Mouse (Mus musculus) neural tube, embryonic 13.5 days (tissue): ENCODE results near the gene Caprin1. TPM values are rescaled to one million over a fixed set of nuclear protein-coding genes. Genes with fewer than 3 reads are reported as not detected.

ENCODE experiments used
- ATAC-seq: fragments of 200-750 bp; cut with Nextera tagmentation; 2 replicates; pipeline ENCODE4 v1.8.0; 2017; ENCODE audit warnings: low read depth, mild to moderate bottlenecking, moderate TSS enrichment, moderate library complexity
- H3K27ac ChIP-seq: fragments of 300-500 bp; sonication (generic); replicated peaks from 2 replicates; pipeline ENCODE4 v1.5.1; 2015; ENCODE audit warnings: moderate library complexity, mild to moderate bottlenecking, inconsistent platforms
- H3K27me3 ChIP-seq: fragments of 300-500 bp; sonication (generic); 2 replicates; pipeline ENCODE4 v1.6.1; 2015; ENCODE audit warnings: mild to moderate bottlenecking, inconsistent platforms
- H3K36me3 ChIP-seq: fragments of 300-500 bp; sonication (generic); 2 replicates; pipeline ENCODE4 v1.6.1; 2015; ENCODE audit warnings: mild to moderate bottlenecking, inconsistent platforms
- H3K4me1 ChIP-seq: fragments of 300-500 bp; sonication (generic); replicated peaks from 2 replicates; pipeline ENCODE4 v1.6.1; 2015; ENCODE audit warnings: inconsistent platforms
- H3K4me2 ChIP-seq: fragments of 300-500 bp; sonication (generic); 2 replicates; pipeline ENCODE4 v1.6.1; 2015; ENCODE audit warnings: inconsistent platforms, mild to moderate bottlenecking, moderate library complexity
- H3K4me3 ChIP-seq: fragments of 300-500 bp; sonication (generic); 2 replicates; pipeline ENCODE4 v1.5.1; 2015; ENCODE audit warnings: mild to moderate bottlenecking, inconsistent platforms
- H3K9ac ChIP-seq: fragments of 300-500 bp; sonication (generic); 2 replicates; pipeline ENCODE4 v1.6.1; 2015; ENCODE audit warnings: moderate library complexity, mild to moderate bottlenecking, inconsistent platforms
- H3K9me3 ChIP-seq: fragments of 300-500 bp; sonication (generic); 2 replicates; pipeline ENCODE4 v1.6.1; 2016; ENCODE audit warnings: inconsistent platforms
- WGBS: fragments of 180-500 bp; shearing (Covaris S2); methylation state at CpG from one replicate; pipeline ENCODE4 v1.1.7; 2015; 5-methylcytosine and 5-hydroxymethylcytosine counted together
- polyA plus RNA-seq: library from polyadenylated mRNA; unstranded; fragments of >200 nt; fragmentation: Nextera tagmentation; extraction: Ambion mirVana; gene quantifications from 2 replicates; pipeline ENCODE4 v1.2.1, GENCODE M21; 2015

The Caprin1 gene
- polyA plus RNA-seq, 1 experiment from 2014 or later, result 412 TPM

GRCm38 (mm10) chr2:103824916-103825315 is 27.5 kb upstream of the Caprin1 start:
- Histone ChIP-seq H3K27me3 (no peaks in the 10 kb centered on the region), H3K36me3 (no peaks in the 10 kb centered on the region), H3K9me3 (no peaks in the 10 kb centered on the region), H3K27ac (no peak overlapping the region), H3K9ac (no peak overlapping the region), H3K4me2 (no peak overlapping the region), H3K4me1 (no peaks in the 10 kb centered on the region), H3K4me3 (no peak overlapping the region)
- ATAC-seq, result no peak
- WGBS, result 86% methylated on average over 4 of the region's 4 CpGs

GRCm38 (mm10) chr2:103822560-103822959 is 25.1 kb upstream of the Caprin1 start:
- no peak for ATAC-seq

GRCm38 (mm10) chr2:103817145-103817895 is 19.9 kb upstream of the Caprin1 start:
- Histone ChIP-seq H3K4me2 (peak overlapping the region; percentile 15), H3K4me1 (no peaks in the 10 kb centered on the region), H3K9ac (no peak overlapping the region), H3K9me3 (no peaks in the 10 kb centered on the region), H3K4me3 (no peak overlapping the region), H3K27me3 (no peaks in the 10 kb centered on the region), H3K36me3 (no peaks in the 10 kb centered on the region), H3K27ac (no peak overlapping the region)
- ATAC-seq, result no peak
- 40% methylated on average over 6 of the region's 6 CpGs for WGBS

More at GRCm38 (mm10) chr2:103822560-103822959, 25.1 kb upstream of the Caprin1 start:
- WGBS, result 68% methylated on average over 7 of the region's 7 CpGs
- Histone ChIP-seq H3K4me1 (no peaks in the 10 kb centered on the region), H3K27ac (no peak overlapping the region), H3K9ac (no peak overlapping the region), H3K4me2 (no peak overlapping the region), H3K4me3 (no peak overlapping the region), H3K9me3 (no peaks in the 10 kb centered on the region), H3K36me3 (no peaks in the 10 kb centered on the region), H3K27me3 (no peaks in the 10 kb centered on the region)

GRCm38 (mm10) chr2:103815976-103816375 is 18.5 kb upstream of the Caprin1 start:
- WGBS, result 90% methylated on average over 3 of the region's 3 CpGs
- no peak for ATAC-seq
- no peaks in the 10 kb centered on the region for H3K4me1 ChIP-seq
- H3K4me3 ChIP-seq, result no peak overlapping the region
- no peaks in the 10 kb centered on the region for H3K27me3 ChIP-seq
- no peaks in the 10 kb centered on the region for H3K36me3 ChIP-seq
- no peak overlapping the region for H3K27ac ChIP-seq
- H3K9me3 ChIP-seq, result no peaks in the 10 kb centered on the region
- no peak overlapping the region for H3K4me2 ChIP-seq
- H3K9ac ChIP-seq, result no peak overlapping the region

GRCm38 (mm10) chr2:103811465-103812191 is 14.2 kb upstream of the Caprin1 start:
- H3K4me2 ChIP-seq, result no peak overlapping the region
- H3K27me3 ChIP-seq, result no peaks in the 10 kb centered on the region
- no peak for ATAC-seq
- H3K36me3 ChIP-seq, result no peaks in the 10 kb centered on the region
- H3K4me3 ChIP-seq, result no peak overlapping the region
- no peaks in the 10 kb centered on the region for H3K9me3 ChIP-seq
- no peaks in the 10 kb centered on the region for H3K4me1 ChIP-seq
- no peak overlapping the region for H3K27ac ChIP-seq
- 69% methylated on average over 5 of the region's 5 CpGs for WGBS
- no peak overlapping the region for H3K9ac ChIP-seq

GRCm38 (mm10) chr2:103810412-103810811 is 13.0 kb upstream of the Caprin1 start:
- no peaks in the 10 kb centered on the region for H3K36me3 ChIP-seq
- no peak overlapping the region for H3K4me2 ChIP-seq
- H3K27me3 ChIP-seq, result no peaks in the 10 kb centered on the region
- no peaks in the 10 kb centered on the region for H3K4me1 ChIP-seq
- H3K9me3 ChIP-seq, result no peaks in the 10 kb centered on the region
- no peak overlapping the region for H3K4me3 ChIP-seq
- no peak overlapping the region for H3K9ac ChIP-seq
- no peak for ATAC-seq
- no peak overlapping the region for H3K27ac ChIP-seq
- WGBS, result 89% methylated on average over 6 of the region's 6 CpGs

GRCm38 (mm10) chr2:103808466-103808865 is 11.0 kb upstream of the Caprin1 start:
- H3K4me3 ChIP-seq, result no peak overlapping the region
- no peak for ATAC-seq
- no peak overlapping the region for H3K27ac ChIP-seq
- H3K4me2 ChIP-seq, result no peak overlapping the region
- no peaks in the 10 kb centered on the region for H3K36me3 ChIP-seq
- H3K9me3 ChIP-seq, result no peaks in the 10 kb centered on the region
- H3K4me1 ChIP-seq, result no peaks in the 10 kb centered on the region
- H3K9ac ChIP-seq, result no peak overlapping the region
- H3K27me3 ChIP-seq, result no peaks in the 10 kb centered on the region

GRCm38 (mm10) chr2:103803770-103804530 is 6.5 kb upstream of the Caprin1 start:
- no peaks in the 10 kb centered on the region for H3K4me1 ChIP-seq
- 87% methylated on average over 5 of the region's 5 CpGs for WGBS
- H3K36me3 ChIP-seq, result no peaks in the 10 kb centered on the region
- no peaks in the 10 kb centered on the region for H3K27me3 ChIP-seq
- ATAC-seq, result no peak
- no peaks in the 10 kb centered on the region for H3K9me3 ChIP-seq
- no peak overlapping the region for H3K4me2 ChIP-seq
- H3K9ac ChIP-seq, result no peak overlapping the region
- H3K4me3 ChIP-seq, result no peak overlapping the region
- no peak overlapping the region for H3K27ac ChIP-seq

- Histone ChIP-seq H3K27me3 (no peaks in the 10 kb centered on the region), H3K9me3 (no peaks in the 10 kb centered on the region), H3K9ac (no peak overlapping the region), H3K4me1 (peaks cover 9% of the 10 kb centered on the region), H3K27ac (no peak overlapping the region), H3K36me3 (no peaks in the 10 kb centered on the region), H3K4me3 (no peak overlapping the region), H3K4me2 (no peak overlapping the region)
- ATAC-seq, result no peak
- 93% methylated on average over 1 of the region's 1 CpGs for WGBS
Measured at GRCm38 (mm10) chr2:103802422-103802821, 5.0 kb upstream of the Caprin1 start.

- Histone ChIP-seq H3K4me2 (peak overlapping the region; percentile 64), H3K4me3 (peak overlapping the region; percentile 79), H3K9ac (peak overlapping the region; percentile 96), H3K27me3 (no peaks in the 10 kb centered on the region), H3K27ac (peak overlapping the region; percentile 100), H3K9me3 (no peaks in the 10 kb centered on the region), H3K36me3 (peaks cover 18% of the 10 kb centered on the region), H3K4me1 (peaks cover 38% of the 10 kb centered on the region)
- peak; percentile 75 for ATAC-seq
- under 1% methylated on average over 62 of the region's 72 CpGs for WGBS
Measured at GRCm38 (mm10) chr2:103796861-103797466, 485 bp downstream of the Caprin1 start.

GRCm38 (mm10) chr2:103796211-103796860 is 1.1 kb downstream of the Caprin1 start:
- peak overlapping the region; percentile 100 for H3K27ac ChIP-seq
- peaks cover 20% of the 10 kb centered on the region for H3K36me3 ChIP-seq
- H3K4me3 ChIP-seq, result peak overlapping the region; percentile 79
- ATAC-seq, result peak; percentile 64
- no peaks in the 10 kb centered on the region for H3K27me3 ChIP-seq
- WGBS, result under 1% methylated on average over 42 of the region's 42 CpGs
- no peaks in the 10 kb centered on the region for H3K9me3 ChIP-seq
- peaks cover 41% of the 10 kb centered on the region for H3K4me1 ChIP-seq
- peak overlapping the region; percentile 64 for H3K4me2 ChIP-seq
- H3K9ac ChIP-seq, result peak overlapping the region; percentile 96
